Mouse (Mus musculus) testis, adult 2 months (tissue): Measurements from ENCODE around the gene Ptpn6. TPM values are rescaled to one million over a fixed set of nuclear protein-coding genes. Genes with fewer than 3 reads are reported as not detected.

ENCODE experiments used
- H3K27ac ChIP-seq: fragments of 200-500 bp; 2 replicates; pipeline ENCODE4 v1.5.1; 2012; ENCODE audit warnings: low read depth, low read length; ENCODE audit not compliant: control insufficient read depth, insufficient read depth
- H3K27me3 ChIP-seq: fragments of 200-500 bp; 2 replicates; pipeline ENCODE4 v1.6.1; 2012; ENCODE audit warnings: mild to moderate bottlenecking, low read length, moderate library complexity; ENCODE audit not compliant: control insufficient read depth, insufficient read depth
- H3K36me3 ChIP-seq: fragments of 200-500 bp; 2 replicates; pipeline ENCODE4 v1.6.1; 2012; ENCODE audit warnings: mild to moderate bottlenecking, low read length; ENCODE audit not compliant: control insufficient read depth, insufficient read depth
- H3K4me1 ChIP-seq: fragments of 200-500 bp; 2 replicates; pipeline ENCODE4 v1.6.1; 2012; ENCODE audit warnings: low read length; ENCODE audit not compliant: control insufficient read depth, insufficient read depth
- H3K4me3 ChIP-seq: fragments of 200-500 bp; 2 replicates; pipeline ENCODE4 v1.5.1; 2012; ENCODE audit warnings: low read depth, mild to moderate bottlenecking, low read length, moderate library complexity, mixed read lengths; ENCODE audit not compliant: control insufficient read depth
- CTCF ChIP-seq: fragments of 200-500 bp; IDR thresholded peaks from 2 replicates; pipeline ENCODE4 v1.5.1; 2012; ENCODE audit warnings: low read depth, mild to moderate bottlenecking, inconsistent platforms, low read length, moderate library complexity; ENCODE audit not compliant: control insufficient read depth, insufficient read depth, insufficient replicate concordance
- POLR2A ChIP-seq: fragments of 200-500 bp; IDR thresholded peaks from 2 replicates; pipeline ENCODE4 v1.6.1; 2012; ENCODE audit warnings: low read depth, mild to moderate bottlenecking, inconsistent platforms, low read length, moderate library complexity; ENCODE audit not compliant: control insufficient read depth
- polyA plus RNA-seq: library from polyadenylated mRNA; depleted of rRNA; stranded (reverse); fragments of >200 nt; gene quantifications from 2 replicates; pipeline ENCODE4 v1.2.3, GENCODE M21; 2012

Gene Ptpn6
- polyA plus RNA-seq, 1 experiment, result 1.4 TPM

DNA sequence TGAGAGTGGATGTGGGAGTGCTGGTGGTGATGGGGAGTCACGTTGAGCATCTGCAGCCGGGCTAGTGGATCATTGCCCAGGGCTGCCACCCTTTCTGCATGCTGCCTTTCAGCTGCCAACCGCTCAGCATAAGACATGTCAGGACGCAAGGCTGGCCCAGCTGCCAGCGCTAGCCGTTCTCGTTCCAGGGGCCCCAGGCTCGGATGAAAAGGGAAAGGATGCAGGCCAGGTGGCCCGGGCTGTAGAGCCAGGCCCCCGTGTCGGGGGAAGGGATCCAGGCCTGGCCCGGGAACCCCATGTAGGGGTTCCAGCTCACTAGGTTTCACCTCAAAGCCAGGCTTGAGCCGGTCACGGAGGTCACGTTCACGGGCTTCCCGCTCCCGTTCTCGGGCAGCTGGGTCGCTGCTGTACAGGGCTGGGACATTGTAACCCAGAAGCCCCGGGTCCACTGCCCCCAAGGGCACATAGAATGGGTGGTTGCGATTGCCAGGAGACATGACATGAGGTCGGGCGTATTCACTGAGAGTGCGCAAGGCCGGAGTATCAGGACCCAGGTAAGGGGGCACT lies 6.3 kb upstream of the Ptpn6 start:
- H3K27me3 ChIP-seq, result no peaks in the 10 kb centered on the region
- H3K4me3 ChIP-seq, result peak overlapping the region; percentile 85
- H3K36me3 ChIP-seq, result no peaks in the 10 kb centered on the region
- TF ChIP-seq CTCF (no peak), POLR2A (no peak)
- peaks cover 26% of the 10 kb centered on the region for H3K4me1 ChIP-seq
- peak overlapping the region; percentile 50 for H3K27ac ChIP-seq

DNA sequence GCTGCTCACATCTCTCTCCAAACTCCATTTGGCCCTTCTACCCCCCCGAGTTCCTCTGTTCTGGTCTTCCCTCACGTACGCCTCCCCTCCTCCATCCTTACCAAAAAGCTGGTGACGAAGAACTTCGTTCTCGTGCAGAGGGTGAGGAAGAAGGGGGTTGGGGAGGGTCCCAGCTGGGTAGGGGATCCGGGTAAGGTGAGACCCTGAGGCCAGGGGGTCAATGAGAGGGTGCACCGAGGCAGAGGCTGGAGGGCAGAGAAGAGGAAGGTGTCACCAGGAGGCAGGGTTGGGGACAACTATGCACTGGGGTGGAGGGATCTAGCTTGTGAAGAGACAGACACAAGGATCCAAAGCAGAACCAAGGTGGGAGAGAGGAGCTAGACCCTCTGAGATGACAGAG lies 5.1 kb upstream of the Ptpn6 start:
- Histone ChIP-seq H3K4me1 (peaks cover 26% of the 10 kb centered on the region), H3K36me3 (no peaks in the 10 kb centered on the region), H3K27ac (no peak overlapping the region), H3K27me3 (no peaks in the 10 kb centered on the region), H3K4me3 (no peak overlapping the region)
- TF ChIP-seq CTCF (no peak), POLR2A (no peak)

DNA sequence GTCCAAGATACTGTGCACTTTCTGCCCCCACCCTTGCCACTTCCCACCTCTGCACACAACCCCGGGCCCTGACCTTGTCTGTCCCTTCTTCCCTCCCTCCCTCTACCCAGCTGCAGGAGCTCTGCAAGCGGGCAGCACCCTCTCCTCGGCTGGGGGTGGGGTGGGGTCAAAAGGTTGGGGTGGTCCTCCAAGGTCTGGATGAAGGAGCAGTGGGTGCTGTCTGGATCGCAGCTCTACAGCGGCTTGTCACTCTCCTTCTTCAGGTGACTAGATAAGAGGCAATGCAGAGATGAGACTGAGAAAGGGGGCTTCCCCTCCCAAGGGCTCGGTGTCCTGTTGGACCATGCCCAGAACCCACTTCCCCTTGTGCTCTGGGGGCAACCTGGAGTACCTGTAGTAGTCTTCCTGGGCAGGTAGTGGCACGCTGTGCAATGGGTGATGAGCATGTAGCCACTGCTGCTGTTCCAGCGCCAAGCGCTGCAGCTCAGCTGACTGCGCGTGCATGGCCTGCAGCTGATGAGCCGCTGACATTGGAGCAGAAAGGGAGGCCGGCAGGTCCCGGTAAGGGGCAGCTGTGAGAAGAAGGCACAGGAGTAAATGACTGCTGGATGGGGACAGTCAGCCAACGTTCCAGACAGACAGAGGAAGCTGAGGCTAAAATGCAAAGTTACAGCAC lies 4.5 kb upstream of the Ptpn6 start:
- H3K27me3 ChIP-seq, result no peaks in the 10 kb centered on the region
- H3K4me1 ChIP-seq, result peaks cover 26% of the 10 kb centered on the region
- H3K4me3 ChIP-seq, result no peak overlapping the region; the same call in 1 of the 2 replicates
- H3K36me3 ChIP-seq, result no peaks in the 10 kb centered on the region
- TF ChIP-seq CTCF, result no peak
- no peak for TF ChIP-seq POLR2A
- H3K27ac ChIP-seq, result no peak overlapping the region

DNA sequence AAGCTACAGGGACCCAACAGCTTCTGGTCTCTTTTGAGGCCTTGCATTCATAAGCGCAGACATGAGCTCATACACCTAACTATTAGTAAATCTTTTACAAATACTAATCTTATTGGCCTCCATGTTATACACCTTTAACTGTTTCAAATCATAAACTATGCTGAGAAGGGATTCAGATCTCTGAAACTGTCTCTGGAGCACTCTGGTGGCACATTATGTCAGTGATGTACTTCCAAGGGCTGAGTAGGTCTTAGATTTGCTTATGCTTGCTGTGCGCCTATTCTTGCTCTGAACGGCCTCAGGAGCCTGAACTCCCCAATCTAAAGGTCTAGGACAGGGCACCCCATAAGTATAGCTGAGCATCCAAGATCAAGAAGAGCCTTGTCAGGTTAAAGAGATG lies 3.3 kb upstream of the Ptpn6 start:
- TF ChIP-seq POLR2A (no peak), CTCF (no peak)
- Histone ChIP-seq H3K4me3 (peak overlapping the region; percentile 93), H3K27me3 (no peaks in the 10 kb centered on the region), H3K4me1 (peaks cover 26% of the 10 kb centered on the region), H3K27ac (peak overlapping the region; percentile 98), H3K36me3 (no peaks in the 10 kb centered on the region)

DNA sequence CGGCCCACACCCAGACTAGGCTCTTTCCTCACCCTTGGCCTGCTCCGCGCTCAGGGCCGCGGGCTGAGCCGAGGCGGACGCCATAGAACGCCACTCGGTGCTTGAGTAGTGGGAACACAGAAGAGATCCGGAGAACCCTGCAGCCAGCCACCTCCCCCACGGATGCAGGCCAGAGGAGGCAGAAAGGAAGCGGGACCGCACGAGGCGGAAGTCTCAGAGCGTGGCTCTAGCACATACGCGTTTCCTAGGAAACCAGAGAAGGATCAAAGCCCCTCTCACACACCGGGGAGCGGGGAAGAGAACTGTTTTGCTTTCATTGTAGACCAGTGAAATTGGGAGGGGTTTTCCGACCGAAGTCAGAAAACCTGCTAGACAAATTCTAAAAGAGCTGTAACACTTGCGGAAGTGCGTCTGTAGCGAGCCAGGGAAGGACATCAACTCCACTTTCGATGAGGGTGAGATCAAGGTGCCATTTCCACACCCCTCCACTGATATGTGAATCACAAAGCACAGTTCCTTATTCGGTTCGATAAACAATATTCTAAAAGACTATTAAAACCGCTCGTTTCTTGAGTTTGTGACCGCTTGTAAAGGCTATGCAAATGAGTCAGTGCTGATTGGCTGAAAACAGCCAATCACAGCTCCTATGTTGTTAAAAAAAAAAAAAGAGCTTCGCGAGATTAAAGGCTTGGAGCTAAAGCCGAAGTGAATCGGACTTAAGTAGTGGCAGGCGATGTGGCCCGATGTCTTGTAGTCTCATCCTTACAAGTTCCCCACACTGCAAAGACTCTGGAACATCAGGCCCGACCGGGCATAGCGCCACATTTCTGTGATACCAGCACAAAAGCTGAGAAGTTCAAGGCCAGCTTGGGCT lies 2.6 kb upstream of the Ptpn6 start, which contains the start of gene Grcc10:
Gene Grcc10, minus strand, starts transcription at position 487 of the 874 bp plus-strand sequence.
- TF ChIP-seq POLR2A (peak; percentile 88), CTCF (no peak)
- peaks cover 19% of the 10 kb centered on the region for H3K4me1 ChIP-seq
- no peaks in the 10 kb centered on the region for H3K36me3 ChIP-seq
- peak within 1 kb of the TSS; percentile 93 for H3K4me3 ChIP-seq
- no peaks in the 10 kb centered on the region for H3K27me3 ChIP-seq
- H3K27ac ChIP-seq, result peak within 1 kb of the TSS; percentile 98

GRCm38 (mm10) chr6:124740211-124740887 lies 1.8 kb upstream of the Ptpn6 start:
- Histone ChIP-seq H3K27me3 (no peaks in the 10 kb centered on the region), H3K27ac (peak overlapping the region; percentile 98), H3K4me1 (peaks cover 16% of the 10 kb centered on the region), H3K36me3 (no peaks in the 10 kb centered on the region), H3K4me3 (peak overlapping the region; percentile 93)
- TF ChIP-seq POLR2A, result no peak
- no peak; the same call in 1 of the 2 replicates for TF ChIP-seq CTCF

GRCm38 (mm10) chr6:124739231-124739796 lies 800 bp upstream of the Ptpn6 start:
- no peak for TF ChIP-seq CTCF
- TF ChIP-seq POLR2A, result no peak
- H3K27ac ChIP-seq, result no peak overlapping the region
- no peaks in the 10 kb centered on the region for H3K27me3 ChIP-seq
- H3K4me3 ChIP-seq, result peak overlapping the region; percentile 6
- H3K4me1 ChIP-seq, result peaks cover 8% of the 10 kb centered on the region
- no peaks in the 10 kb centered on the region for H3K36me3 ChIP-seq
